Mouse (Mus musculus) intestine, embryonic 15.5 days (tissue): Measurements from ENCODE around the gene Tmem184b. TPM values are rescaled to one million over a fixed set of nuclear protein-coding genes. Genes with fewer than 3 reads are reported as not detected.

Experiments
- ATAC-seq: fragments of 200-750 bp; cut with Nextera tagmentation; 2 replicates; pipeline ENCODE4 v1.8.0; 2017; ENCODE audit warnings: moderate TSS enrichment, moderate library complexity
- H3K27ac ChIP-seq: fragments of 300-500 bp; sonication (generic); 2 replicates; pipeline ENCODE4 v1.5.1; 2015; ENCODE audit warnings: mild to moderate bottlenecking, inconsistent platforms
- H3K27me3 ChIP-seq: fragments of 300-500 bp; sonication (generic); replicated peaks from 2 replicates; pipeline ENCODE4 v1.6.1; 2015; ENCODE audit warnings: inconsistent platforms
- H3K36me3 ChIP-seq: fragments of 300-500 bp; sonication (generic); 2 replicates; pipeline ENCODE4 v1.6.1; 2015; ENCODE audit warnings: inconsistent platforms
- H3K4me1 ChIP-seq: fragments of 300-500 bp; sonication (generic); replicated peaks from 2 replicates; pipeline ENCODE4 v1.6.1; 2015; ENCODE audit warnings: inconsistent platforms
- H3K4me2 ChIP-seq: fragments of 300-500 bp; sonication (generic); replicated peaks from 2 replicates; pipeline ENCODE4 v1.6.1; 2015; ENCODE audit warnings: mild to moderate bottlenecking, inconsistent platforms
- H3K4me3 ChIP-seq: fragments of 300-500 bp; sonication (generic); replicated peaks from 2 replicates; pipeline ENCODE4 v1.5.1; 2015; ENCODE audit warnings: inconsistent platforms
- H3K9ac ChIP-seq: fragments of 300-500 bp; sonication (generic); 2 replicates; pipeline ENCODE4 v1.6.1; 2015; ENCODE audit warnings: inconsistent platforms
- H3K9me3 ChIP-seq: fragments of 300-500 bp; sonication (generic); 2 replicates; pipeline ENCODE4 v1.6.1; 2016; ENCODE audit warnings: inconsistent platforms
- WGBS: fragments of 180-500 bp; shearing (Covaris S2); methylation state at CpG from one replicate; pipeline ENCODE4 v1.1.7; 2015; 5-methylcytosine and 5-hydroxymethylcytosine counted together
- polyA plus RNA-seq: library from polyadenylated mRNA; unstranded; fragments of >200 nt; fragmentation: Nextera tagmentation; extraction: Ambion mirVana; gene quantifications from 2 replicates; pipeline ENCODE4 v1.2.1, GENCODE M21; 2015

Tmem184b gene
- polyA plus RNA-seq, 1 experiment from 2014 or later, result 49.4 TPM

- H3K9me3 ChIP-seq, result no peaks in the 10 kb centered on the region
- H3K4me1 ChIP-seq, result peaks cover 5% of the 10 kb centered on the region
- H3K4me2 ChIP-seq, result no peak overlapping the region
- no peak overlapping the region for H3K9ac ChIP-seq
- WGBS, result 74% methylated on average over 6 of the region's 6 CpGs
- no peak overlapping the region for H3K27ac ChIP-seq
- no peaks in the 10 kb centered on the region for H3K27me3 ChIP-seq
- peaks cover 54% of the 10 kb centered on the region for H3K36me3 ChIP-seq
- H3K4me3 ChIP-seq, result no peak overlapping the region
- ATAC-seq, result no peak
Observed at GRCm38 (mm10) chr15:79427516-79427915, 24.1 kb upstream of the Tmem184b start.

- no peak for ATAC-seq
- H3K27me3 ChIP-seq, result no peaks in the 10 kb centered on the region
- 78% methylated on average over 11 of the region's 11 CpGs for WGBS
- no peaks in the 10 kb centered on the region for H3K4me1 ChIP-seq
- H3K27ac ChIP-seq, result no peak overlapping the region
- peaks cover 63% of the 10 kb centered on the region for H3K36me3 ChIP-seq
- no peak overlapping the region for H3K4me3 ChIP-seq
- no peaks in the 10 kb centered on the region for H3K9me3 ChIP-seq
- no peak overlapping the region for H3K4me2 ChIP-seq
- H3K9ac ChIP-seq, result no peak overlapping the region
Observed at GRCm38 (mm10) chr15:79425516-79425915, 22.1 kb upstream of the Tmem184b start.

GRCm38 (mm10) chr15:79424602-79425001 is 21.2 kb upstream of the Tmem184b start:
- H3K9ac ChIP-seq, result no peak overlapping the region

GRCm38 (mm10) chr15:79422715-79423243 is 19.4 kb upstream of the Tmem184b start:
- no peaks in the 10 kb centered on the region for H3K27me3 ChIP-seq
- no peaks in the 10 kb centered on the region for H3K9me3 ChIP-seq
- H3K9ac ChIP-seq, result no peak overlapping the region
- no peak overlapping the region for H3K27ac ChIP-seq
- H3K4me3 ChIP-seq, result no peak overlapping the region
- no peak for ATAC-seq
- 71% methylated on average over 6 of the region's 6 CpGs for WGBS
- no peak overlapping the region for H3K4me2 ChIP-seq
- H3K36me3 ChIP-seq, result peaks cover 59% of the 10 kb centered on the region
- no peaks in the 10 kb centered on the region for H3K4me1 ChIP-seq

More at GRCm38 (mm10) chr15:79424602-79425001, 21.2 kb upstream of the Tmem184b start:
- Histone ChIP-seq H3K27ac (no peak overlapping the region), H3K36me3 (peaks cover 61% of the 10 kb centered on the region), H3K4me2 (no peak overlapping the region), H3K9me3 (no peaks in the 10 kb centered on the region), H3K27me3 (no peaks in the 10 kb centered on the region), H3K4me1 (no peaks in the 10 kb centered on the region), H3K4me3 (no peak overlapping the region)
- no peak for ATAC-seq
- WGBS, result 92% methylated on average over 17 of the region's 17 CpGs

GRCm38 (mm10) chr15:79418677-79419076 is 15.3 kb upstream of the Tmem184b start:
- H3K4me1 ChIP-seq, result no peaks in the 10 kb centered on the region
- no peak overlapping the region for H3K27ac ChIP-seq
- ATAC-seq, result no peak
- no peak overlapping the region for H3K9ac ChIP-seq
- no peak overlapping the region for H3K4me2 ChIP-seq
- peaks cover 26% of the 10 kb centered on the region for H3K36me3 ChIP-seq
- WGBS, result 94% methylated on average over 11 of the region's 11 CpGs
- H3K9me3 ChIP-seq, result no peaks in the 10 kb centered on the region
- no peak overlapping the region for H3K4me3 ChIP-seq
- H3K27me3 ChIP-seq, result no peaks in the 10 kb centered on the region

GRCm38 (mm10) chr15:79418265-79418664 is 14.9 kb upstream of the Tmem184b start:
- Histone ChIP-seq H3K27me3 (no peaks in the 10 kb centered on the region), H3K27ac (no peak overlapping the region), H3K36me3 (peaks cover 25% of the 10 kb centered on the region), H3K9me3 (no peaks in the 10 kb centered on the region), H3K4me3 (no peak overlapping the region), H3K4me2 (no peak overlapping the region), H3K9ac (no peak overlapping the region), H3K4me1 (no peaks in the 10 kb centered on the region)
- no peak for ATAC-seq
- 94% methylated on average over 3 of the region's 3 CpGs for WGBS

GRCm38 (mm10) chr15:79417379-79417778 is 14.0 kb upstream of the Tmem184b start:
- H3K27ac ChIP-seq, result no peak overlapping the region
- ATAC-seq, result no peak
- no peak overlapping the region for H3K9ac ChIP-seq
- no peaks in the 10 kb centered on the region for H3K9me3 ChIP-seq
- no peak overlapping the region for H3K4me3 ChIP-seq
- no peaks in the 10 kb centered on the region for H3K27me3 ChIP-seq
- WGBS, result 92% methylated on average over 3 of the region's 3 CpGs
- H3K36me3 ChIP-seq, result peaks cover 25% of the 10 kb centered on the region
- H3K4me1 ChIP-seq, result no peaks in the 10 kb centered on the region
- no peak overlapping the region for H3K4me2 ChIP-seq

- no peak overlapping the region for H3K4me2 ChIP-seq
- H3K9me3 ChIP-seq, result no peaks in the 10 kb centered on the region
- no peak overlapping the region for H3K27ac ChIP-seq
- WGBS, result 82% methylated on average over 10 of the region's 10 CpGs
- no peak overlapping the region for H3K4me3 ChIP-seq
- H3K9ac ChIP-seq, result no peak overlapping the region
- no peaks in the 10 kb centered on the region for H3K27me3 ChIP-seq
- peaks cover 19% of the 10 kb centered on the region for H3K36me3 ChIP-seq
- no peak for ATAC-seq
- H3K4me1 ChIP-seq, result no peaks in the 10 kb centered on the region
Observed at GRCm38 (mm10) chr15:79416460-79417085, 13.2 kb upstream of the Tmem184b start.

- Histone ChIP-seq H3K4me2 (no peak overlapping the region), H3K27ac (no peak overlapping the region), H3K9ac (no peak overlapping the region), H3K36me3 (peaks cover 7% of the 10 kb centered on the region; the same call in 1 of the 2 replicates), H3K9me3 (no peaks in the 10 kb centered on the region), H3K4me3 (no peak overlapping the region), H3K27me3 (no peaks in the 10 kb centered on the region), H3K4me1 (no peaks in the 10 kb centered on the region)
- 24% methylated on average over 4 of the region's 4 CpGs for WGBS
- peak; percentile 23; the same call in 1 of the 2 replicates for ATAC-seq
Observed at GRCm38 (mm10) chr15:79414513-79414912, 11.1 kb upstream of the Tmem184b start.

- Histone ChIP-seq H3K27me3 (no peaks in the 10 kb centered on the region), H3K4me3 (no peak overlapping the region), H3K36me3 (0 out of 2 replicates have a peak, but pooled peaks cover 3% of the 10 kb centered on the region), H3K9me3 (no peaks in the 10 kb centered on the region), H3K9ac (no peak overlapping the region), H3K27ac (no peak overlapping the region), H3K4me2 (no peak overlapping the region), H3K4me1 (no peaks in the 10 kb centered on the region)
- ATAC-seq, result no peak
- 75% methylated on average over 8 of the region's 8 CpGs for WGBS
Observed at GRCm38 (mm10) chr15:79413802-79414201, 10.4 kb upstream of the Tmem184b start.

GRCm38 (mm10) chr15:79413201-79413600 is 9.8 kb upstream of the Tmem184b start:
- Histone ChIP-seq H3K4me1 (no peaks in the 10 kb centered on the region), H3K4me3 (no peak overlapping the region), H3K27ac (no peak overlapping the region), H3K9me3 (no peaks in the 10 kb centered on the region), H3K27me3 (no peaks in the 10 kb centered on the region), H3K36me3 (0 out of 2 replicates have a peak, but pooled peaks cover 2% of the 10 kb centered on the region), H3K9ac (no peak overlapping the region), H3K4me2 (no peak overlapping the region)
- ATAC-seq, result no peak
- WGBS, result 95% methylated on average over 3 of the region's 3 CpGs

- Histone ChIP-seq H3K4me1 (no peaks in the 10 kb centered on the region), H3K27me3 (no peaks in the 10 kb centered on the region), H3K27ac (no peak overlapping the region), H3K4me3 (no peak overlapping the region), H3K36me3 (no peaks in the 10 kb centered on the region), H3K4me2 (no peak overlapping the region), H3K9me3 (no peaks in the 10 kb centered on the region), H3K9ac (no peak overlapping the region)
- WGBS, result 69% methylated on average over 10 of the region's 10 CpGs
- ATAC-seq, result no peak
Observed at GRCm38 (mm10) chr15:79411363-79412065, 8.1 kb upstream of the Tmem184b start.
